Mouse (Mus musculus) ES-Bruce4 (cell line): ENCODE measurements around the gene H2-T24.
"Not testable (repeated sequence)": the region's sequence is repeated elsewhere in the genome, so short reads cannot be mapped to it uniquely, and the experiment has no call there.

Experiments used
- CTCF ChIP-seq: IDR thresholded peaks from one replicate; pipeline ENCODE4 v1.8.1; 2011; ENCODE audit warnings: low read depth, low read length
- EP300 ChIP-seq: IDR thresholded peaks from 2 replicates; pipeline ENCODE4 v1.6.1; 2011; ENCODE audit warnings: low read depth, low read length; ENCODE audit not compliant: insufficient read depth
- POLR2A ChIP-seq: IDR thresholded peaks from one replicate; pipeline ENCODE4 v1.8.1; 2011; ENCODE audit warnings: low read length; ENCODE audit not compliant: insufficient read depth

GRCm38 (mm10) chr17:36004409-36004808 lies 16.0 kb downstream of the H2-T24 start:
- not testable (repeated sequence) for TF ChIP-seq POLR2A, CTCF, EP300
